Mouse (Mus musculus) megakaryocyte progenitor cell, adult 5-6 weeks (primary cell): ENCODE data around the gene Gprc6a. TPM values are rescaled to one million over a fixed set of nuclear protein-coding genes. Genes with fewer than 3 reads are reported as not detected.
A peak's percentile ranks its signal among the peaks of the same experiment; 100 is the strongest.

Experiments
- ATAC-seq: replicated peaks from 2 replicates; pipeline ENCODE4 v1.8.0; 2016; ENCODE audit warnings: mild to moderate bottlenecking, moderate TSS enrichment, inconsistent platforms; ENCODE audit not compliant: poor library complexity
- total RNA-seq, 2 experiments: library from RNA; stranded (forward) in 1 of 2; stranded (reverse) in 1 of 2; fragments of 157-497, 149-512 nt in 1 of 2; fragments of 200-1000 nt in 1 of 2; gene quantifications; 2 replicates each; pipeline versions ENCODE4 v1.2.3 to v1.2.4; 2015 to 2017

The Gprc6a gene
- total RNA-seq, 2 experiments from 2014 or later, result not detected

- ATAC-seq, result no peak
Observed at GRCm38 (mm10) chr10:51591574-51591973, 39.7 kb downstream of the Gprc6a start.

GRCm38 (mm10) chr10:51590139-51590574 is 41.1 kb downstream of the Gprc6a start, which contains the start of gene Fam162b:
Gene Fam162b (minus strand): TSS chr10:51590517.
- ATAC-seq, result 0 out of 2 replicates have a peak, but pooled peaks have one; percentile 26

GRCm38 (mm10) chr10:51584919-51585318 is 46.3 kb downstream of the Gprc6a start:
- ATAC-seq, result peak; percentile 65

- 0 out of 2 replicates have a peak, but pooled peaks have one; percentile 23 for ATAC-seq
Observed at GRCm38 (mm10) chr10:51584378-51584777, 46.9 kb downstream of the Gprc6a start.

GRCm38 (mm10) chr10:51571225-51571996 is 59.9 kb downstream of the Gprc6a start:
- peak; percentile 100 for ATAC-seq

Other genes starting within 250 kb of the Gprc6a start
- 1.1 TPM in 1 of 2 replicates, not detected in the other for gene Gm49339, start 150.8 kb downstream of the Gprc6a start, total RNA-seq (2015)
- gene Gm49339, start 150.8 kb downstream of the Gprc6a start, total RNA-seq (2017), result 0.20 and 1.1 TPM in 2 replicates
- gene Lilr4b, start 150.8 kb downstream of the Gprc6a start, total RNA-seq (2015), result 19.2 and 24.3 TPM in 2 replicates
- 12.6 and 21.0 TPM in 2 replicates for gene Lilr4b, start 150.8 kb downstream of the Gprc6a start, total RNA-seq (2017)
- gene Lilrb4a, start 140.5 kb downstream of the Gprc6a start, total RNA-seq (2015), result 27.7 and 39.5 TPM in 2 replicates
- gene Lilrb4a, start 140.5 kb downstream of the Gprc6a start, total RNA-seq (2017), result 26.8 and 31.4 TPM in 2 replicates
- not detected in 2 replicates for gene Fam162b, start 40.9 kb downstream of the Gprc6a start, total RNA-seq (2015)
- not detected in 2 replicates for gene Fam162b, start 40.9 kb downstream of the Gprc6a start, total RNA-seq (2017)
- not detected in 2 replicates for gene Rfx6, start 46.3 kb upstream of the Gprc6a start, total RNA-seq (2015)
- not detected in 2 replicates for gene Rfx6, start 46.3 kb upstream of the Gprc6a start, total RNA-seq (2017)